Mouse (Mus musculus): Measurements from ENCODE around the gene Acaa1a.
A peak's percentile ranks its signal among the peaks of the same experiment; 100 is the strongest.

GRCm38 (mm10) chr9:119357331-119358057 lies 18.0 kb downstream of the Acaa1a start, which contains the start of gene Xylb:
- peak; percentile 92 for TF ChIP-seq CTCF (IDR thresholded peaks at IDR 0.05)
- no peak for TF ChIP-seq POLR2A (IDR thresholded peaks at IDR 0.05; ENCODE audit: insufficient read depth, low read depth, low read length)
- peak; percentile 57; the same call in 1 of the 2 replicates for TF ChIP-seq EP300 (IDR thresholded peaks at IDR 0.05; ENCODE audit: insufficient read depth, low read depth, low read length)
